Mouse (Mus musculus) hindbrain, embryonic 10.5 days (tissue): ENCODE results near the gene Ago4. TPM values are rescaled to one million over a fixed set of nuclear protein-coding genes. Genes with fewer than 3 reads are reported as not detected.
A peak's percentile ranks its signal among the peaks of the same experiment; 100 is the strongest.
"Not testable (repeated sequence)": the region's sequence is repeated elsewhere in the genome, so short reads cannot be mapped to it uniquely, and the experiment has no call there.

ENCODE experiments used
- DNase-seq: peaks from one replicate; pipeline ENCODE4 v3.0.0-alpha.2; 2017; ENCODE audit warnings: low spot score
- H3K27ac ChIP-seq: fragments of 300-500 bp; sonication (generic); 2 replicates; pipeline ENCODE4 v1.5.1; 2016; ENCODE audit warnings: mild to moderate bottlenecking, moderate library complexity
- H3K27me3 ChIP-seq: fragments of 300-500 bp; sonication (generic); 2 replicates; pipeline ENCODE4 v1.6.1; 2016; ENCODE audit warnings: mild to moderate bottlenecking; ENCODE audit not compliant: poor library complexity, insufficient read depth, severe bottlenecking
- H3K36me3 ChIP-seq: fragments of 300-500 bp; sonication (generic); 2 replicates; pipeline ENCODE4 v1.6.1; 2016; ENCODE audit warnings: mild to moderate bottlenecking, moderate library complexity
- H3K4me1 ChIP-seq: fragments of 300-500 bp; sonication (generic); replicated peaks from 2 replicates; pipeline ENCODE4 v1.6.1; 2016; ENCODE audit warnings: mild to moderate bottlenecking
- H3K4me3 ChIP-seq: fragments of 300-500 bp; sonication (generic); 2 replicates; pipeline ENCODE4 v1.5.1; 2016; ENCODE audit warnings: mild to moderate bottlenecking, moderate library complexity
- H3K9me3 ChIP-seq: fragments of 300-500 bp; sonication (generic); 2 replicates; pipeline ENCODE4 v1.6.1; 2016; ENCODE audit warnings: mild to moderate bottlenecking, moderate library complexity
- WGBS: fragments of 180-500 bp; shearing (Covaris S2); methylation state at CpG from one replicate; pipeline ENCODE4 v1.1.7; 2016; 5-methylcytosine and 5-hydroxymethylcytosine counted together
- polyA plus RNA-seq: library from polyadenylated mRNA; unstranded; fragments of >200 nt; fragmentation: Nextera tagmentation; extraction: Ambion mirVana; gene quantifications from 2 replicates; pipeline ENCODE4 v1.2.1, GENCODE M21; 2016

Gene Ago4
- polyA plus RNA-seq, 1 experiment from 2014 or later = 2.8 TPM

DNA sequence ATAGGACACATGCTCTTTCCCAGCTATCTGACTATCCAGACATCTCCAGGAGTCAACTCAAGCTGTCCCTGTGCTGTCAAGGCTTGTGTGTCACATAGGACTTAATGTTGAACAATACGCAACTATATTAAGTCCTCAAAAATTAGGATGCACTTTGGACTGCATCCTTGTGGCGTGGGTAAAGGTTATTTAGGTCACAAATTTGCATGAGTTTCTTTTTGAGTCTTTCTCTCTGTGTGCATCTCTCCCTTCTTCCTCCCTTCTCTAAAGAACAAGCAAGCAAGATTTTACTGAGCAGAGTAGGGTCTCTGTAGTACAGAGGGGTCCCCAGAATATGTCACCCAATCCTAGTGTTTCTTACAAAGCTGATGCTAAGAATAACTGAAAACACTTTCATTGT is 12.9 kb upstream of the Ago4 start:
- no peaks in the 10 kb centered on the region for H3K9me3 ChIP-seq
- no peak for DNase-seq
- no peak overlapping the region for H3K27ac ChIP-seq
- no peak overlapping the region for H3K4me3 ChIP-seq
- no peaks in the 10 kb centered on the region for H3K27me3 ChIP-seq
- WGBS = 85% methylated on average over 2 of the region's 2 CpGs
- H3K4me1 ChIP-seq = no peaks in the 10 kb centered on the region
- no peaks in the 10 kb centered on the region for H3K36me3 ChIP-seq

DNA sequence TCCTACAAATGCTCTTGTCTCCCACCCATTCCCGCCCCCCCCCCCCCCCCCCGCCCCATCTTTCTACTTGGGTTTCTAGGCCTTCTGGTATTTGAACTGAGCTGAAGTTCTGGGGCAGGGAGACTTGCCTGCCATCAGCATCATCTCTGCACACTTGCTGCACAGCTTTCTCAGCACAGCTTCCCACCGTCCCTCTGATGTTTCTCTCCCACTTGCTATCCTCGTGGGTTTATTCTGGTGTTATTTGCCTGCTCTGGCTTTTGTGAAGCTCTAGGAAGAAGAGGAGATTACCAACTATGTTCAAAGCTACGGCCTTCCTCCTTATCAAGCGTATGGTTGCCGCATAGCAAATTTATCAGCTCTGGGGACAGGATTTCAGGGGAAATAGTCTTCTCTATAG is 12.4 kb upstream of the Ago4 start:
- 72% methylated on average over 6 of the region's 7 CpGs for WGBS
- H3K27me3 ChIP-seq = no peaks in the 10 kb centered on the region
- no peaks in the 10 kb centered on the region for H3K36me3 ChIP-seq
- no peak overlapping the region for H3K27ac ChIP-seq
- no peak overlapping the region for H3K4me3 ChIP-seq
- H3K4me1 ChIP-seq = no peaks in the 10 kb centered on the region
- H3K9me3 ChIP-seq = no peaks in the 10 kb centered on the region
- DNase-seq = no peak

DNA sequence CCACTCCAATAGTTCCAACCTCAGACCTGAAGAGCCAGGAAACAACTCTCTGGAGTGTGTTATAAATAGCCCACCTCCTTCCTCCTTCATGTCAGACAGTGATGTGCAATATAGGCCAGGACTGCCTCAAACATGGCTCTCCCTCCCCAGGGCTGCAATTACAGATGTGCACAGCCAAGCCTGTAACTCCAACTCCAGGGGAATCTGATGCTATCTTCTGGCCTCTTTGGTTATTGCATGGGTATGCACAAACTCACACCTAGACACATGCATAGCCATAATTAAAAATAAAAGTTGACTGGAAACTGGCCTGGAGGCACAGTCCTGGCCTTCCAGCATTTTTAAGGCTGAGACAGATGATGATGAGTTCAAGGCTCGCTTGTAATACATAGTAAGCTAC is 11.7 kb upstream of the Ago4 start:
- no peaks in the 10 kb centered on the region for H3K36me3 ChIP-seq
- H3K27me3 ChIP-seq = no peaks in the 10 kb centered on the region
- no peak overlapping the region for H3K4me3 ChIP-seq
- no peak for DNase-seq
- no peaks in the 10 kb centered on the region for H3K4me1 ChIP-seq
- H3K27ac ChIP-seq = no peak overlapping the region
- no peaks in the 10 kb centered on the region for H3K9me3 ChIP-seq
- 78% methylated on average over 1 of the region's 1 CpGs for WGBS

DNA sequence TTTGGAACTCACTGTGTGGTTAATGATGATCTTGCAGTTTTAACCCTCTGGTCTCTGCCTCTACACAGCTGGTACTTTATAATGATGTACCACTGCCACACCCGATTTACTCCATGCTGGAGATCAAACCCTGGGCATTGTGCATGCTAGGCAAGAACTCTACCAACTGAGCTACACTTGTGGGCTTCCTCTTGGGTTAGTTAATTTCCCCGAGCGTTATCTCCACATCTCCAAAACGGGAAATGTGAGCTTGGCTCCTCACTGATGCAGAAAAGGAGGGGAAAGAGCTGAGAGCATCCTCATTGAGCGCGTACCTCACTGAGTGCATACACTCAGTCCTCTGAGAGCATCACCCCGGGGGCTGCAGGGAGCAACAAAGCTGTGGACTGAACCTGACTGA is 9.6 kb upstream of the Ago4 start:
- Histone ChIP-seq H3K4me3 (no peak overlapping the region), H3K9me3 (no peaks in the 10 kb centered on the region), H3K36me3 (no peaks in the 10 kb centered on the region), H3K4me1 (no peaks in the 10 kb centered on the region), H3K27me3 (no peaks in the 10 kb centered on the region), H3K27ac (no peak overlapping the region)
- no peak for DNase-seq
- 69% methylated on average over 7 of the region's 7 CpGs for WGBS

DNA sequence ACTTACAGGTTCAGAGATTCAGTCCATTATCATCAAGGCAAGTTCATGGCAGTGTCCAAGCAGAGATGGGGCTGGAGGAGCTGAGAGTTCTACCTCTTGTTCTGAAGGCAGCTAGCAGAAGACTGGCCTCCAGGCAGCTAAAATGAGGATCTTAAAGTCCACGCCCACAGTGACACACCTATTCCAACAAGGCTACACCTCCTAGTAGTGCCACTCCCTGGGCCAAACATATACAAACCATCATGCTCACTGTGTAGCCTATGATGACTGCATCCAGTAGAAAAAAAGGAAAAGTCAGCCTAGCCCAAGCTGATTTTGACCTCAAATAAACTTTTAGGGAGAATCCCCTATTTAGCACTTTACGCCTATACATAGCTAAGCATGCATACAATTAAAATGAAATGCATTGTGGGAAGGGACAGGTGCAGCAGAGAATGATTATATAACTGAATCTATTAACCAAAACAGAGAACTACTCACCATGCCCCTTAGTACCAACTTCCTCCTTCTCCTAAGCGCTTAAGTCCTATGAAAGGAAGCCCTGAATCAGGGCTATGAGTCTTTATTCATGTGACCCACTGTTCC is 7.3 kb upstream of the Ago4 start:
- Histone ChIP-seq H3K27me3 (no peaks in the 10 kb centered on the region), H3K4me1 (no peaks in the 10 kb centered on the region), H3K4me3 (no peak overlapping the region), H3K27ac (no peak overlapping the region), H3K36me3 (no peaks in the 10 kb centered on the region), H3K9me3 (no peaks in the 10 kb centered on the region)
- 90% methylated on average over 3 of the region's 3 CpGs for WGBS
- no peak for DNase-seq

DNA sequence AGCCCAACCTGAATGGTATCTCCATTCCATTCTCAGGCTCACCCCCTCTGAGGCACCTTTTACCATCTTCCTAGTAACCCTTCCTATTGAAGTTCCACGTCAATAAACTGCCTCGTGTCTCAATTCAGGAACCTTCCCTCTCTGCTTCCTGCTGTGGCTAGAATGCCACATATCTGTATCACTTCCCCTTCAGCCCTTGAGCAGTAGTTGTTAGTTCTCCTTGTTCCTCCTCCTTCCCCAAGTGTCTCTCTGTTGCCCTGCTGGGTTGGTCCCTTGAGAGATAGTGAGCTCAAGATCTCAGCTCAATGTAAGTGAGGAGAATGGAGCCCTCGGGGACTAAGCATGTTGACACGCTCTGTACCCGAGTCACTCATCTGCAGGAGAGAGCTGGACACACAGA is 3.6 kb upstream of the Ago4 start:
- Histone ChIP-seq H3K27ac (no peak overlapping the region), H3K36me3 (no peaks in the 10 kb centered on the region), H3K27me3 (peaks cover 18% of the 10 kb centered on the region), H3K9me3 (no peaks in the 10 kb centered on the region), H3K4me1 (peaks cover 16% of the 10 kb centered on the region), H3K4me3 (no peak overlapping the region)
- no peak for DNase-seq
- WGBS = 76% methylated on average over 5 of the region's 5 CpGs

DNA sequence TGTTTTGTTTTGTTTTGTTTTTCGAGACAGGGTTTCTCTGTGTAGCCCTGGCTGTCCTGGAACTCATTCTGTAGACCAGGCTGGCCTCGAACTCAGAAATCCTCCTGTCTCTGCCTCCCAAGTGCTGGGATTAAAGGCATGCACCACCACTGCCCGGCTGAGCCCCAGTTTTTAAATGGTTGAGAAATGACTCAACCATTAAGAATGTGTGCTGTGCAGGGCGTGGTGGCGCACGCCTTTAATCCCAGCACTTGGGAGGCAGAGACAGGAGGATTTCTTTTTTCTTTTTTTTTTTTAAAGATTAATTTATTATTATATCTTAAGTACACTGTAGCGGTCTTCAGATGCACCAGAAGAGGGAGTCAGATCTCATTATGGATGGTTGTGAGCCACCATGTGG is 2.4 kb upstream of the Ago4 start:
- not testable (repeated sequence) for H3K27ac ChIP-seq, H3K9me3 ChIP-seq, H3K36me3 ChIP-seq, H3K4me3 ChIP-seq, DNase-seq
- Histone ChIP-seq H3K27me3 (peaks cover 28% of the 10 kb centered on the region), H3K4me1 (peaks cover 19% of the 10 kb centered on the region)
- 93% methylated on average over 7 of the region's 7 CpGs for WGBS

DNA sequence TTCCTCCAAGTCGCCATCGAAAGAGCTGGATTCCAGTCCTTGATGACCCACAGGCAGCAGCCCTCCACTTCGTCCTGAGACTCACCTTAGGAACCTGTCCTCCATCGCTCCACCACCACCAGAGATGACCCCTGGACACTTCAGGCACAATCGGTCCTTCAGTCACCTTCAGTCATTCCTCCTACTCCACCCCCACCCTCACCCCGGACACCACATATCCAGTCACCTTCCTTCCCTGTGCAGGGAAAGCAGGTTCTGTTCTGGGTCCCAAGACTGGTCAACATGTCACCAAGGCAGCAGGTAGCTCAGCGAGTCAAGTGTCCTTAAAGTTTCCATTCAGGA is 428 bp upstream of the Ago4 start:
- H3K27ac ChIP-seq = peak overlapping the region; percentile 90
- no peaks in the 10 kb centered on the region for H3K9me3 ChIP-seq
- no peaks in the 10 kb centered on the region for H3K36me3 ChIP-seq
- 9% methylated on average over 7 of the region's 7 CpGs for WGBS
- DNase-seq = no peak
- H3K4me3 ChIP-seq = peak overlapping the region; percentile 70
- peaks cover 19% of the 10 kb centered on the region for H3K4me1 ChIP-seq
- peaks cover 28% of the 10 kb centered on the region for H3K27me3 ChIP-seq

DNA sequence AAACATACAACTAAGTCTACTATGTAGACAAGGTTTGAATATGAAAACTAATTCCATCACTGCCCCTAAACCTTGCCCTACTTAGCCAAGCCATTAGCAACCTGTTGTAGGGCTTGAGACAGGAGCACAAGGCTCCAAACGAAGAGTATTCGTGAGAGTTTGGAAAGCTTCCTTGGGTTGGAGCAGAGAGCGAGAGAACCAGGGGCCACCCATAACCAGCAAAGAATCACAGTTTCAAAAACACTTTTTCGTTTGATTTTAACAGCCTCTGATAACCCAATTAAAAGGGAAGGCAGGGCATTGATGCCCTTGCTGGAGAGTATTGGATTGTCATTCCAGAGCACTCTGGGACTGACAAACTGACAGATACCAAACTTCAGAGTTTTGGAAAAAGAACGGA is 980 bp downstream of the Ago4 start:
- H3K27ac ChIP-seq = no peak overlapping the region

DNA sequence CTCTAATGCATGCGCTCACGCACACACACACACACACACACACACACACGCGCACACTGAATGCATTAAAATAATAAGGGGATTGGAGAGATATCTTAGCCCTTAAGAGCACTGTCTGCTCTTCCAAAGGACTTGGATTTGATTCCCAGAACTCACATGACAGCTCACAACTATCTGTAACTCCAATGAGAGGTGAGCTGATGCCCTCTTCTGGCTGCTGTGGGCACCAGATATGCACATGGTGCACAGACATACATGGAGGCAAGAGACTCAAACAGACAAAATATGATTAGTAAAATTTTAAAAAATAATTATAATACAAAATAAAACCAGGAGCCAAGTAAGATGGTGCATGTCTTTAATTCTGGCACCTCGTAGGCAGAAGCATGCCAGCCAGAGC is 6.4 kb downstream of the Ago4 start:
- no peaks in the 10 kb centered on the region for H3K36me3 ChIP-seq
- no peak overlapping the region for H3K4me3 ChIP-seq
- H3K27me3 ChIP-seq = peaks cover 10% of the 10 kb centered on the region; the same call in 1 of the 2 replicates
- no peak for DNase-seq
- no peak overlapping the region for H3K27ac ChIP-seq
- peaks cover 3% of the 10 kb centered on the region; the same call in 1 of the 2 replicates for H3K4me1 ChIP-seq
- no peaks in the 10 kb centered on the region for H3K9me3 ChIP-seq
- 94% methylated on average over 5 of the region's 5 CpGs for WGBS

More for the DNA sequence above, 980 bp downstream of the Ago4 start:
- peaks cover 19% of the 10 kb centered on the region for H3K4me1 ChIP-seq
- H3K9me3 ChIP-seq = no peaks in the 10 kb centered on the region
- 34% methylated on average over 5 of the region's 5 CpGs for WGBS
- no peak for DNase-seq
- peaks cover 28% of the 10 kb centered on the region for H3K27me3 ChIP-seq
- H3K36me3 ChIP-seq = no peaks in the 10 kb centered on the region
- peak overlapping the region; percentile 70 for H3K4me3 ChIP-seq

DNA sequence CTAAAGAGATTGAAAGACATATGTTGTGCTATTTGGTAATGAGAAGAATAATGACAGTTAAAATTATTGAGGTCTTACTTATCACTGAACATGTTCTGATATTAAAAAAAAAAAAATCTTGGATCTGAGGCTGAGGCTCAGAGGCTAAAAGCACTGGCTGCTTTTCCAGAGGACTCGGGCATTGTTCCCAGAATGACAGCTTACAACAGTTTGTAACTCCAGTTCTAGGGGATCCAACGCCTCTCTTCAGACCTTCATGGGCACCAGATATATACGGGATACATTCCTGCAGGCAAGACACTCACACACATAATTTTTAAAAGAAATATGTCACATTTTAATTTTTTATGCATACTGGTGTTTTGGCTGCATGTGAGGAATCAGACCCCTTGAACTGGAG is 7.1 kb downstream of the Ago4 start:
- H3K27ac ChIP-seq = no peak overlapping the region
- H3K4me1 ChIP-seq = no peaks in the 10 kb centered on the region
- WGBS = 90% methylated on average over 3 of the region's 3 CpGs
- H3K27me3 ChIP-seq = peaks cover 3% of the 10 kb centered on the region; the same call in 1 of the 2 replicates
- no peak overlapping the region for H3K4me3 ChIP-seq
- H3K9me3 ChIP-seq = no peaks in the 10 kb centered on the region
- no peak for DNase-seq
- no peaks in the 10 kb centered on the region for H3K36me3 ChIP-seq

DNA sequence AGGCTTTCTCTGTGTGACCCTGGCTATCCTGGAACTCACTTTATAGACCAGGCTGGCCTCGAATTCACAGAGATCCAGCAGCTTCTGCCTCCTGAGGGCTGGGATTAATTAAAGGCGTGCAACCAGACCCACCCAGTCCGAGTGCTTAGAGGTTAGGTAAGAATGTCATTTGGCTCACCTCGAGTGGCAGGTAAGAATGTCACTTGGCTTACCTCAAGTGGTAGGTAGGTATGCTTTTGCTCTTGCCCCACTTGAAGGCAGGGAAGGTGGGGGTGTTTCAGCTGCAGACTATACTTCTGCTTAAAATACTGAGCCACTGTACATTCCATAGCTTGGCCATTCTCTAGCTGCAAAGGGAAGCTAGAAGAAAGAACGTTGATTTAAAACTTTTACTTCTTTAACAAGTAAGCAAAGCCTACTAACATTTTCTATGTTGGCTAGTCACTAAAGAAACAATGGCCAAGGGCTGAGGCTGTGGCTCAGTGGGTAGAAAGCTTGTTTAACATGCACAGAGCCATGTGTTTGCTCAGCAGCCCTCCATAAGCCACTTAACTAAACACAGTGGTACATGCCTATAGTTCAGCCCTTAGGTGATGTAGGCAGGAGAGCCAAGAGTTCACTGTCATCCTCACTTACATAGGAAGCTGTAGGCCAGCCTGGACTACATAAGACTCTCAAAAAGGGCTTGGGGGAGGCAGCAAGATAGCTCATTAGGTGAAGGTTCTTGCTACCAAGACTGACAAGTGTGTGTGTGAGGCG is 20.8 kb downstream of the Ago4 start:
- no peak overlapping the region for H3K4me3 ChIP-seq
- no peak for DNase-seq
- WGBS = 87% methylated on average over 6 of the region's 6 CpGs
- H3K4me1 ChIP-seq = 0 out of 2 replicates have a peak, but pooled peaks cover 4% of the 10 kb centered on the region
- no peaks in the 10 kb centered on the region for H3K27me3 ChIP-seq
- peaks cover 26% of the 10 kb centered on the region for H3K36me3 ChIP-seq
- H3K27ac ChIP-seq = no peak overlapping the region
- no peaks in the 10 kb centered on the region for H3K9me3 ChIP-seq

DNA sequence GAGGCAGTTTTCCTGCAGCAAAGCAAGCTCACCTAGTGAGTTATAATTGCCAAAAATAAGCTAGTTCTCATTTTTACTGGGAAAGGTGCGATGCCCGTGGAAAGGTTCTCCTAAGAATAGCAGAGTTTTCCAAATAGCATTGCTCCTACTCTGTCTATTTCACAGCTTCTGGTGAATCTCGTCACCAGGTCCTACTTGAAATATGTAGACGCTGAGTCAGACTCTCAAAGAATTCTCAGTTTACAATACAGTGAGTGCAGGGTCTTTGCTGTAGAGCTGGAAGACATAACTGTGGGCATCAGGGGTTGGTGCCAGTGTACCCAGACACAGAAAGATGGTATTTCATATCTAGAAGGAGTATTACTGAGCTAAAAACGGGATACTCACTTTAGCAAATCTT is 22.3 kb downstream of the Ago4 start:
- Histone ChIP-seq H3K27ac (no peak overlapping the region), H3K4me1 (0 out of 2 replicates have a peak, but pooled peaks cover 4% of the 10 kb centered on the region), H3K9me3 (no peaks in the 10 kb centered on the region), H3K27me3 (no peaks in the 10 kb centered on the region), H3K4me3 (no peak overlapping the region), H3K36me3 (peaks cover 33% of the 10 kb centered on the region)
- DNase-seq = no peak
- WGBS = 88% methylated on average over 5 of the region's 5 CpGs
